Mouse (Mus musculus): ENCODE measurements around the gene Ccdc82. TPM values are rescaled to one million over a fixed set of nuclear protein-coding genes. Genes with fewer than 3 reads are reported as not detected.

Ccdc82 gene
- polyA plus RNA-seq, 1 experiment from 2014 or later, result 10.8 TPM

- WGBS, result 8% methylated on average over 10 of the region's 10 CpGs
Observed at GRCm38 (mm10) chr9:13245481-13245880, 1.3 kb upstream of the Ccdc82 start, which contains the start of gene Jrkl. TSS of gene Jrkl (minus strand) at chr9:13245829.

GRCm38 (mm10) chr9:13248104-13248503, 1.3 kb downstream of the Ccdc82 start:
- H3K27me3 ChIP-seq (ENCODE audit: control insufficient read depth, insufficient read depth, low read length), result no peaks in the 10 kb centered on the region
- no peak for ATAC-seq (ENCODE audit: low FRiP score, low TSS enrichment)
- no peaks in the 10 kb centered on the region for H3K4me1 ChIP-seq (ENCODE audit: control insufficient read depth, insufficient read depth, low read length)
- H3K9me3 ChIP-seq (ENCODE audit: control insufficient read depth, low read length), result no peaks in the 10 kb centered on the region
- H3K4me3 ChIP-seq (ENCODE audit: low read length), result no peak overlapping the region
- H3K27ac ChIP-seq (ENCODE audit: low read depth, low read length), result no peak overlapping the region
- 92% methylated on average over 4 of the region's 4 CpGs for WGBS
- no peak overlapping the region for H3K9ac ChIP-seq (ENCODE audit: low read depth, low read length)
- no peaks in the 10 kb centered on the region for H3K36me3 ChIP-seq (ENCODE audit: control insufficient read depth, insufficient read depth, low read length)
- H3K4me2 ChIP-seq (replicated peaks; ENCODE audit: low read depth, low read length), result no peak overlapping the region

More at GRCm38 (mm10) chr9:13245481-13245880, 1.3 kb upstream of the Ccdc82 start, which contains the start of gene Jrkl:
- Histone ChIP-seq H3K27me3 (ENCODE audit: control insufficient read depth, insufficient read depth, low read length) (no peaks in the 10 kb centered on the region), H3K9me3 (ENCODE audit: control insufficient read depth, low read length) (no peaks in the 10 kb centered on the region), H3K4me3 (ENCODE audit: low read length) (peak within 1 kb of the TSS; percentile 47), H3K4me1 (ENCODE audit: control insufficient read depth, insufficient read depth, low read length) (no peaks in the 10 kb centered on the region), H3K27ac (ENCODE audit: low read depth, low read length) (no peak within 1 kb of the TSS), H3K4me2 (replicated peaks; ENCODE audit: low read depth, low read length) (peak within 1 kb of the TSS; percentile 58), H3K9ac (ENCODE audit: low read depth, low read length) (peak within 1 kb of the TSS; percentile 65), H3K36me3 (ENCODE audit: control insufficient read depth, insufficient read depth, low read length) (no peaks in the 10 kb centered on the region)
- no peak for ATAC-seq (ENCODE audit: low FRiP score, low TSS enrichment)

GRCm38 (mm10) chr9:13251251-13251650, 4.5 kb downstream of the Ccdc82 start:
- Histone ChIP-seq H3K9ac (ENCODE audit: low read depth, low read length) (no peak overlapping the region), H3K4me1 (ENCODE audit: control insufficient read depth, insufficient read depth, low read length) (no peaks in the 10 kb centered on the region), H3K4me2 (replicated peaks; ENCODE audit: low read depth, low read length) (no peak overlapping the region), H3K9me3 (ENCODE audit: control insufficient read depth, low read length) (no peaks in the 10 kb centered on the region), H3K27ac (ENCODE audit: low read depth, low read length) (no peak overlapping the region), H3K36me3 (ENCODE audit: control insufficient read depth, insufficient read depth, low read length) (no peaks in the 10 kb centered on the region), H3K27me3 (ENCODE audit: control insufficient read depth, insufficient read depth, low read length) (no peaks in the 10 kb centered on the region), H3K4me3 (ENCODE audit: low read length) (no peak overlapping the region)
- 91% methylated on average over 2 of the region's 2 CpGs for WGBS
- no peak for ATAC-seq (ENCODE audit: low FRiP score, low TSS enrichment)

GRCm38 (mm10) chr9:13256726-13257125, 10.0 kb downstream of the Ccdc82 start:
- no peak for ATAC-seq (ENCODE audit: low FRiP score, low TSS enrichment)
- no peaks in the 10 kb centered on the region for H3K9me3 ChIP-seq (ENCODE audit: control insufficient read depth, low read length)
- 95% methylated on average over 1 of the region's 1 CpGs for WGBS

GRCm38 (mm10) chr9:13258173-13258572, 11.4 kb downstream of the Ccdc82 start:
- no peak for ATAC-seq (ENCODE audit: low FRiP score, low TSS enrichment)
- H3K4me2 ChIP-seq (replicated peaks; ENCODE audit: low read depth, low read length), result no peak overlapping the region
- no peaks in the 10 kb centered on the region for H3K9me3 ChIP-seq (ENCODE audit: control insufficient read depth, low read length)
- no peak overlapping the region for H3K27ac ChIP-seq (ENCODE audit: low read depth, low read length)
- H3K4me1 ChIP-seq (ENCODE audit: control insufficient read depth, insufficient read depth, low read length), result no peaks in the 10 kb centered on the region
- no peak overlapping the region for H3K9ac ChIP-seq (ENCODE audit: low read depth, low read length)
- 84% methylated on average over 2 of the region's 2 CpGs for WGBS
- H3K27me3 ChIP-seq (ENCODE audit: control insufficient read depth, insufficient read depth, low read length), result no peaks in the 10 kb centered on the region
- no peaks in the 10 kb centered on the region for H3K36me3 ChIP-seq (ENCODE audit: control insufficient read depth, insufficient read depth, low read length)
- no peak overlapping the region for H3K4me3 ChIP-seq (ENCODE audit: low read length)

More at GRCm38 (mm10) chr9:13256726-13257125, 10.0 kb downstream of the Ccdc82 start:
- Histone ChIP-seq H3K27me3 (ENCODE audit: control insufficient read depth, insufficient read depth, low read length) (no peaks in the 10 kb centered on the region), H3K4me2 (replicated peaks; ENCODE audit: low read depth, low read length) (no peak overlapping the region), H3K36me3 (ENCODE audit: control insufficient read depth, insufficient read depth, low read length) (no peaks in the 10 kb centered on the region), H3K9ac (ENCODE audit: low read depth, low read length) (no peak overlapping the region), H3K4me3 (ENCODE audit: low read length) (no peak overlapping the region), H3K27ac (ENCODE audit: low read depth, low read length) (no peak overlapping the region), H3K4me1 (ENCODE audit: control insufficient read depth, insufficient read depth, low read length) (no peaks in the 10 kb centered on the region)

- H3K4me2 ChIP-seq (replicated peaks; ENCODE audit: low read depth, low read length), result no peak overlapping the region
- no peak for ATAC-seq (ENCODE audit: low FRiP score, low TSS enrichment)
- H3K9me3 ChIP-seq (ENCODE audit: control insufficient read depth, low read length), result no peaks in the 10 kb centered on the region
- H3K4me1 ChIP-seq (ENCODE audit: control insufficient read depth, insufficient read depth, low read length), result no peaks in the 10 kb centered on the region
- no peaks in the 10 kb centered on the region for H3K36me3 ChIP-seq (ENCODE audit: control insufficient read depth, insufficient read depth, low read length)
- H3K27ac ChIP-seq (ENCODE audit: low read depth, low read length), result no peak overlapping the region
- H3K4me3 ChIP-seq (ENCODE audit: low read length), result no peak overlapping the region
- no peak overlapping the region for H3K9ac ChIP-seq (ENCODE audit: low read depth, low read length)
- H3K27me3 ChIP-seq (ENCODE audit: control insufficient read depth, insufficient read depth, low read length), result no peaks in the 10 kb centered on the region
- 84% methylated on average over 3 of the region's 3 CpGs for WGBS
Observed at GRCm38 (mm10) chr9:13260980-13261379, 14.2 kb downstream of the Ccdc82 start.

GRCm38 (mm10) chr9:13273219-13273618, 26.5 kb downstream of the Ccdc82 start:
- WGBS, result 93% methylated on average over 1 of the region's 1 CpGs
- Histone ChIP-seq H3K4me2 (replicated peaks; ENCODE audit: low read depth, low read length) (no peak overlapping the region), H3K27ac (ENCODE audit: low read depth, low read length) (no peak overlapping the region), H3K36me3 (ENCODE audit: control insufficient read depth, insufficient read depth, low read length) (no peaks in the 10 kb centered on the region), H3K27me3 (ENCODE audit: control insufficient read depth, insufficient read depth, low read length) (no peaks in the 10 kb centered on the region), H3K9me3 (ENCODE audit: control insufficient read depth, low read length) (no peaks in the 10 kb centered on the region), H3K4me1 (ENCODE audit: control insufficient read depth, insufficient read depth, low read length) (no peaks in the 10 kb centered on the region), H3K4me3 (ENCODE audit: low read length) (no peak overlapping the region), H3K9ac (ENCODE audit: low read depth, low read length) (no peak overlapping the region)
- ATAC-seq (ENCODE audit: low FRiP score, low TSS enrichment), result no peak

GRCm38 (mm10) chr9:13287482-13287881, 40.7 kb downstream of the Ccdc82 start:
- Histone ChIP-seq H3K36me3 (ENCODE audit: control insufficient read depth, insufficient read depth, low read length) (no peaks in the 10 kb centered on the region), H3K4me3 (ENCODE audit: low read length) (no peak overlapping the region), H3K9ac (ENCODE audit: low read depth, low read length) (no peak overlapping the region), H3K27ac (ENCODE audit: low read depth, low read length) (no peak overlapping the region), H3K27me3 (ENCODE audit: control insufficient read depth, insufficient read depth, low read length) (no peaks in the 10 kb centered on the region), H3K9me3 (ENCODE audit: control insufficient read depth, low read length) (no peaks in the 10 kb centered on the region), H3K4me1 (ENCODE audit: control insufficient read depth, insufficient read depth, low read length) (no peaks in the 10 kb centered on the region), H3K4me2 (replicated peaks; ENCODE audit: low read depth, low read length) (no peak overlapping the region)
- no peak for ATAC-seq (ENCODE audit: low FRiP score, low TSS enrichment)
- 71% methylated on average over 2 of the region's 2 CpGs for WGBS

- H3K27me3 ChIP-seq (ENCODE audit: control insufficient read depth, insufficient read depth, low read length), result no peaks in the 10 kb centered on the region
- peak overlapping the region; percentile 99 for H3K4me2 ChIP-seq (replicated peaks; ENCODE audit: low read depth, low read length)
- WGBS, result under 1% methylated on average over 28 of the region's 28 CpGs
- peak overlapping the region; percentile 59; the same call in 1 of the 2 replicates for H3K27ac ChIP-seq (ENCODE audit: low read depth, low read length)
- ATAC-seq (ENCODE audit: low FRiP score, low TSS enrichment), result peak; percentile 95
- H3K9ac ChIP-seq (ENCODE audit: low read depth, low read length), result peak overlapping the region; percentile 65
- peak overlapping the region; percentile 49 for H3K4me3 ChIP-seq (ENCODE audit: low read length)
- no peaks in the 10 kb centered on the region for H3K36me3 ChIP-seq (ENCODE audit: control insufficient read depth, insufficient read depth, low read length)
- H3K9me3 ChIP-seq (ENCODE audit: control insufficient read depth, low read length), result no peaks in the 10 kb centered on the region
- peaks cover 35% of the 10 kb centered on the region for H3K4me1 ChIP-seq (ENCODE audit: control insufficient read depth, insufficient read depth, low read length)
Observed at GRCm38 (mm10) chr9:13296274-13297121, 49.7 kb downstream of the Ccdc82 start.
